13 mouse cellular contexts compared by ENCODE assay signal in genomic region chr15:80485601-80486000, GRCm38 (mm10).
DNase-seq lines count a peak whose midpoint lies in the region; ATAC-seq and TF ChIP-seq lines count a peak whose summit lies in the region.
"Had no signal": no experiment of that assay in that cellular context is flagged by ENCODE, and none has a peak within 500 bp of the region (broad histone marks: within the 10 kb centered on the region; RNA-seq: fewer than 3 reads in every experiment).

No protein-coding gene starts in this region.

- H3K27me3 ChIP-seq in heart, embryonic 10.5 days (ENCODE audit: insufficient read depth, poor library complexity, severe bottlenecking): peaks cover 3% of the 10 kb centered on the region; the same call in 1 of the 2 replicates
- no peaks in the 10 kb centered on the region for H3K27me3 ChIP-seq in liver, embryonic 14.5 days (ENCODE audit: control insufficient read depth, insufficient read depth, low read length)
- no peaks in the 10 kb centered on the region for H3K27me3 ChIP-seq in limb, embryonic 10.5 days (ENCODE audit: low read depth, poor library complexity, severe bottlenecking)
- H3K27me3 ChIP-seq: heart, embryonic 15.5 days had no signal

- H3K36me3 ChIP-seq in heart, embryonic 10.5 days: no peaks in the 10 kb centered on the region
- H3K36me3 ChIP-seq in liver, embryonic 14.5 days (replicated peaks; ENCODE audit: control insufficient read depth, insufficient read depth, low read depth): no peaks in the 10 kb centered on the region
- no peaks in the 10 kb centered on the region for H3K36me3 ChIP-seq in limb, embryonic 10.5 days
- H3K36me3 ChIP-seq: heart, embryonic 15.5 days had no signal

- TF ChIP-seq CTCF in liver, embryonic 14.5 days (IDR thresholded peaks at IDR 0.05; ENCODE audit: low read depth): peak; percentile 40

- DNase-seq in heart, embryonic 10.5 days (ENCODE audit: low spot score): no peak
- DNase-seq in heart, adult 8-10 months (ENCODE audit: low spot score): no peak
- DNase-seq in liver, embryonic 14.5 days (ENCODE audit: low read depth in 3 of 3, low spot score in 3 of 3): no peak
- DNase-seq in liver: no peak
- peak; percentile 53 for DNase-seq in MN1 (ENCODE audit: low spot score)
- no peak for DNase-seq in limb, embryonic 10.5 days (ENCODE audit: low spot score)
- DNase-seq in cerebellum, adult 11 months: no peak
- no peak for DNase-seq in T-cell, adult 2 months (ENCODE audit: low spot score)
- DNase-seq: adrenal gland, postnatal 36 days; kidney, postnatal 14 days; right cerebral cortex, postnatal 14 days; thymus, postnatal 25 days had no signal

- ATAC-seq in liver, embryonic 14.5 days (ENCODE audit: insufficient read depth): no peak

- peaks cover 32% of the 10 kb centered on the region for H3K4me1 ChIP-seq in heart, embryonic 10.5 days
- H3K4me1 ChIP-seq in liver, embryonic 14.5 days (replicated peaks; ENCODE audit: control insufficient read depth in 2 of 2, insufficient read depth in 2 of 2, low read length in 1 of 2): no peaks in the 10 kb centered on the region
- peaks cover 38% of the 10 kb centered on the region for H3K4me1 ChIP-seq in limb, embryonic 10.5 days

- H3K9ac ChIP-seq in liver, embryonic 14.5 days (replicated peaks): no peak overlapping the region
- H3K9ac ChIP-seq: heart, embryonic 15.5 days had no signal

- no peaks in the 10 kb centered on the region for H3K9me3 ChIP-seq in heart, embryonic 10.5 days
- no peaks in the 10 kb centered on the region for H3K9me3 ChIP-seq in liver, embryonic 14.5 days (ENCODE audit: control insufficient read depth, low read length)
- no peaks in the 10 kb centered on the region for H3K9me3 ChIP-seq in limb, embryonic 10.5 days (replicated peaks)
- H3K9me3 ChIP-seq: heart, embryonic 15.5 days had no signal

- no peak overlapping the region for H3K4me2 ChIP-seq in liver, embryonic 14.5 days (ENCODE audit: low read depth)
- H3K4me2 ChIP-seq: heart, embryonic 15.5 days had no signal

- 80% methylated on average over 1 of the region's 1 CpGs for WGBS in heart, embryonic 10.5 days
- 86% methylated on average over 1 of the region's 1 CpGs for WGBS in liver, embryonic 14.5 days (ENCODE audit: insufficient replicate concordance)
- WGBS in limb, embryonic 10.5 days: 100% methylated on average over 1 of the region's 1 CpGs

- no peak overlapping the region for H3K4me3 ChIP-seq in heart, embryonic 10.5 days
- H3K4me3 ChIP-seq in liver, embryonic 14.5 days (ENCODE audit: insufficient read depth in 1 of 2, low read depth in 2 of 2, low read length in 2 of 2): no peak overlapping the region
- no peak overlapping the region for H3K4me3 ChIP-seq in limb, embryonic 10.5 days
- H3K4me3 ChIP-seq: heart, embryonic 15.5 days had no signal

- TF ChIP-seq EP300 in liver, embryonic 14.5 days (IDR thresholded peaks at IDR 0.05; ENCODE audit: low read depth): no peak

- H3K27ac ChIP-seq in heart, embryonic 10.5 days: peak overlapping the region; percentile 1; the same call in 1 of the 2 replicates
- no peak overlapping the region for H3K27ac ChIP-seq in liver, embryonic 14.5 days
- 0 out of 2 replicates have a peak overlapping the region, but pooled peaks have one; percentile 53 for H3K27ac ChIP-seq in limb, embryonic 10.5 days
- H3K27ac ChIP-seq: heart, embryonic 15.5 days had no signal
